Mouse (Mus musculus) cerebellum, adult 18-20 months (tissue): ENCODE data around the gene Cab39l.

ENCODE experiments used
- DNase-seq, 2 experiments: peaks; one replicate each; pipeline ENCODE4 v3.0.0; 2021

Cab39l gene

GRCm38 (mm10) chr14:59633988-59634387 lies 193.2 kb downstream of the Cab39l start:
- no peak for DNase-seq
